Mouse (Mus musculus) ES-E14 (cell line): ENCODE measurements around the gene Slc31a1.

Source experiments
- MAFK ChIP-seq: IDR thresholded peaks from 2 replicates; pipeline ENCODE4 v1.6.1; 2014; ENCODE audit warnings: mild to moderate bottlenecking, low read depth, low read length, inconsistent platforms; ENCODE audit not compliant: insufficient read depth
- ZC3H11A ChIP-seq: IDR thresholded peaks from 2 replicates; pipeline ENCODE4 v1.6.1; 2012; ENCODE audit warnings: low read depth, mild to moderate bottlenecking, inconsistent platforms, low read length, borderline replicate concordance
- ZNF384 ChIP-seq: IDR thresholded peaks from 2 replicates; pipeline ENCODE4 v1.6.1; 2012; ENCODE audit warnings: low read depth, low read length, inconsistent platforms

- TF ChIP-seq MAFK (no peak), ZNF384 (no peak), ZC3H11A (no peak)
Observed at GRCm38 (mm10) chr4:62433939-62434870, 73.7 kb downstream of the Slc31a1 start.
